Mouse (Mus musculus): Measurements from ENCODE around the gene Olfr1223. TPM values are rescaled to one million over a fixed set of nuclear protein-coding genes. Genes with fewer than 3 reads are reported as not detected.

The Olfr1223 gene
- polyA plus RNA-seq, 1 experiment from 2014 or later, result not detected

Other genes starting within 250 kb of the Olfr1223 start
- gene Olfr1208, start 249.2 kb downstream of the Olfr1223 start, polyA plus RNA-seq (2016; fragmentation: Nextera tagmentation; extraction: Ambion mirVana), result not detected in 2 replicates
- gene Olfr1209, start 236.4 kb downstream of the Olfr1223 start, polyA plus RNA-seq (2016; fragmentation: Nextera tagmentation; extraction: Ambion mirVana), result not detected in 2 replicates
- gene Olfr1211, start 213.4 kb downstream of the Olfr1223 start, polyA plus RNA-seq (2016; fragmentation: Nextera tagmentation; extraction: Ambion mirVana), result not detected in 2 replicates
- not detected in 2 replicates for gene Olfr1212, start 197.6 kb downstream of the Olfr1223 start, polyA plus RNA-seq (2016; fragmentation: Nextera tagmentation; extraction: Ambion mirVana)
- gene Gm13762, start 171.3 kb downstream of the Olfr1223 start, polyA plus RNA-seq (2016; fragmentation: Nextera tagmentation; extraction: Ambion mirVana), result not detected in 2 replicates
- gene Olfr1214, start 158.9 kb downstream of the Olfr1223 start, polyA plus RNA-seq (2016; fragmentation: Nextera tagmentation; extraction: Ambion mirVana), result not detected in 2 replicates
- not detected in 2 replicates for gene Olfr1215, start 144.6 kb downstream of the Olfr1223 start, polyA plus RNA-seq (2016; fragmentation: Nextera tagmentation; extraction: Ambion mirVana)
- gene Olfr1216, start 133.2 kb downstream of the Olfr1223 start, polyA plus RNA-seq (2016; fragmentation: Nextera tagmentation; extraction: Ambion mirVana), result not detected in 2 replicates
- not detected in 2 replicates for gene Olfr1217, start 119.5 kb downstream of the Olfr1223 start, polyA plus RNA-seq (2016; fragmentation: Nextera tagmentation; extraction: Ambion mirVana)
- gene Olfr1218, start 90.4 kb downstream of the Olfr1223 start, polyA plus RNA-seq (2016; fragmentation: Nextera tagmentation; extraction: Ambion mirVana), result not detected in 2 replicates
- gene Olfr1219, start 68.0 kb downstream of the Olfr1223 start, polyA plus RNA-seq (2016; fragmentation: Nextera tagmentation; extraction: Ambion mirVana), result not detected in 2 replicates
- not detected in 2 replicates for gene Olfr1220, start 44.7 kb downstream of the Olfr1223 start, polyA plus RNA-seq (2016; fragmentation: Nextera tagmentation; extraction: Ambion mirVana)
- not detected in 2 replicates for gene Olfr1221, start 34.3 kb downstream of the Olfr1223 start, polyA plus RNA-seq (2016; fragmentation: Nextera tagmentation; extraction: Ambion mirVana)
- gene Olfr1222, start 18.5 kb downstream of the Olfr1223 start, polyA plus RNA-seq (2016; fragmentation: Nextera tagmentation; extraction: Ambion mirVana), result not detected in 2 replicates
- gene Olfr1224-ps1, start 12.5 kb upstream of the Olfr1223 start, polyA plus RNA-seq (2016; fragmentation: Nextera tagmentation; extraction: Ambion mirVana), result not detected in 2 replicates
- not detected in 2 replicates for gene Olfr1225, start 23.1 kb upstream of the Olfr1223 start, polyA plus RNA-seq (2016; fragmentation: Nextera tagmentation; extraction: Ambion mirVana)
- gene Olfr1226, start 48.5 kb upstream of the Olfr1223 start, polyA plus RNA-seq (2016; fragmentation: Nextera tagmentation; extraction: Ambion mirVana), result not detected in 2 replicates
- not detected in 2 replicates for gene Olfr1228, start 102.5 kb upstream of the Olfr1223 start, polyA plus RNA-seq (2016; fragmentation: Nextera tagmentation; extraction: Ambion mirVana)
- not detected in 2 replicates for gene Olfr1229, start 136.5 kb upstream of the Olfr1223 start, polyA plus RNA-seq (2016; fragmentation: Nextera tagmentation; extraction: Ambion mirVana)
- not detected in 2 replicates for gene Olfr1230, start 145.7 kb upstream of the Olfr1223 start, polyA plus RNA-seq (2016; fragmentation: Nextera tagmentation; extraction: Ambion mirVana)
- not detected in 2 replicates for gene Olfr1231, start 155.5 kb upstream of the Olfr1223 start, polyA plus RNA-seq (2016; fragmentation: Nextera tagmentation; extraction: Ambion mirVana)
- gene Olfr1232, start 178.1 kb upstream of the Olfr1223 start, polyA plus RNA-seq (2016; fragmentation: Nextera tagmentation; extraction: Ambion mirVana), result not detected in 2 replicates
- not detected in 2 replicates for gene Olfr1233, start 190.8 kb upstream of the Olfr1223 start, polyA plus RNA-seq (2016; fragmentation: Nextera tagmentation; extraction: Ambion mirVana)
- gene Olfr1234, start 213.3 kb upstream of the Olfr1223 start, polyA plus RNA-seq (2016; fragmentation: Nextera tagmentation; extraction: Ambion mirVana), result not detected in 2 replicates

Data from heart, embryonic 12.5 days (tissue).